Mouse (Mus musculus): ENCODE data around the gene Olfr332. TPM values are rescaled to one million over a fixed set of nuclear protein-coding genes. Genes with fewer than 3 reads are reported as not detected.

The Olfr332 gene
- not detected for polyA plus RNA-seq (2014; fragmentation: Illumina TruSeq; extraction: RNeasy Lipid Tissue Mini Kit (QIAGEN cat#74804); ENCODE audit: low read depth, low replicate concordance)

DNA sequence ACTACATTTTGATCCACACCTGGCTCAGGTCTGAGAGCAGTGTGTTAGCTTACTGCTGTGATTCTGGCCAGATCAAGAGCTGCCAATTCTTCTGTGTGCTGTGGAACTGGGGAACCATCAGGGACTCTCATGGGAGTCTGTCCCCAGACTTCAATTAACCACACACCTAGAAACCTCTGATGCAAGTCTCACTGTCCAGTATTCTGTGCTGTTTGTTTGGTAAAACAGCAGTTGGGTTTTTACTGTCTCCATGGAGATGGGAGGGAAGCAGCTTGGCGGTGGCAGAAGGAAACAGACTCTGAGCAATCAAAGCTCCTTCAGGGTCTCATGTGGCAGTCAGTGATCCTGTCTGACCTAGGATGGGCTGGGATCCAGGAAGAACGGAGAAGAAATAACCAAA lies at the start of gene Olfr332:
Olfr332 (minus strand) TSS at position 101 of the 400 bp plus-strand sequence.

DNA sequence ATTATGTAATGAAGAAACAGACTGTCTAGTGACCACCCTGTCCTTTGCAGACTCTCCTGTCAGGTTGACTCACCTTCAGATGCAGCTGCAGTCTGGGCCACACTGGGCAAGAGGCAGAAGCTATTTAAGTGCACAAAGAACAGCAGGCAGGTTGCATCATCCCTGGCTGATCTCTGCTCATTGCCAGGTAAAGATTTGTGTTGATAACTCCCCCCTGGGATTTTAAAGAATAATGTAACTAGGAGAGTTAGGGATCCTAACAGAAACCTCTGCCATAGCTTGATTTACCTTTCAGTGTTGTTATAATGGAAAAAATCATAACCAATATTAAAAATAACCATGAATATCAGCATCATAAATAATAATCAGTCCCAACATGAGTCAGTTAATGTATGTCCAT lies 42.4 kb upstream of the Olfr332 start, which contains the start of gene Olfr330:
Olfr330 (minus strand) TSS at position 101 of the 400 bp plus-strand sequence.

DNA sequence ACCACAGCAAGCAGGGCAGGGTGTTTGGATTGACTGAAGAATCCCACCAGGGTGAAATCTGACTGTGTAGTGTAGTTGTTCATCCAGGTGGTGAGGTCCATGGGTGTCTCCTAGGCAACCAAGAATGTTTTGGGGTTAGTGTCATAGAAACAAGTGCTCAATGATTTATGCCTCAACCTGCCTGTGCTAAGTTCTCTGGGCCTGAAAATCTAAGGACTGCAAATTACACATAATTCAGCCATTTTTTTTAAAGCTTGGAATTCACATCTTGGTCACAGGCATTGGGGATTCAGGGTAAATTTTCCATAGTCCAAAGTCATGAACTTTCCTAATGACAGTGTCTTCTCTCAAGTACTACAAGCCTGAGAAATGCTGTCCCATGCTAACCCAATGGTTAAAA lies 10.1 kb upstream of the Olfr332 start, which contains the start of gene Olfr331:
Olfr331 (minus strand) TSS at position 101 of the 400 bp plus-strand sequence.

DNA sequence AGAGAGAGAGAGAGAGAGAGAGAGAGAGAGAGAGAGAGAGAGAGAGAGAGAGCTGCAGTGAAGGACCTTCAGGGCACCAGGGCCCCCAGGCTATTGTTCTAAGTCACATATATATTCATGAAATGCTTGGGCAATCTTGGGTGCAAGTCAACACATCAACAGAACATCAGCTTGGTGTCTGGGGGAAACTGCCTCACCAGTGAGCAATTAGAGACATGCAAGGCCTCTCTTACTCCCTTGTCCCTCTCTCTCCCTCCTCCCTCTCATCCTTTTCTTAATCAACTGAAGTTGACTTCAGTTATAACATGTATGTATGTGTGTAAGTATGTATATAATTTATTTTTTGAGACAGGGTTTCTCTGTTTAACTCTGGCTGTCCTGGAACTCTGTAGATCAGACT lies 30.2 kb downstream of the Olfr332 start, which contains the start of gene Olfr30:
Olfr30 (minus strand) TSS at position 101 of the 400 bp plus-strand sequence.

DNA sequence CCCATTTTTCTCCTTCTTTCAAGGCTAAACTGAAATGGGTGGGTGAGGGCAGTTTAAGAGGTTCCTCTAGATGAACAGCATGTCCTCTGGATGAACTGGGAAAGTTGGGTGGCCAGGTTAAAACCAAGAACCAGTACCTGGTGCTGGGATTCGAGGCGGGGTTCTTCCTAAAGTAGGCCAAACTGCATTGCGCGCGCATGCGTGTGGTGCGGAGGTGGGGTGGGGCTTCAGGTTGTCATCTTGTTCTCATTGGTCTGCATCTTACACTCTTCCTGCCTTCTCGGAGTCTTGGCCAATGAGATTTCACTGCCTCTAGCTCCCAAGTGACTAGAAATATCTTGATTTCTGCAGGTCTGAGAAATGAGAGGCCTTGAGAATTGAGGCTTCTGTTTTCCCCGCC lies 39.6 kb downstream of the Olfr332 start, which contains the start of gene Lypd9:
Lypd9 (minus strand) TSS at position 165 of the 400 bp plus-strand sequence.

Other genes with a start within 250 kb of the Olfr332 start
- gene 4930438A08Rik, start 217.8 kb downstream of the Olfr332 start, polyA plus RNA-seq (2014; fragmentation: Illumina TruSeq; extraction: RNeasy Lipid Tissue Mini Kit (QIAGEN cat#74804); ENCODE audit: low read depth, low replicate concordance), result not detected
- gene Zfp692, start 185.5 kb downstream of the Olfr332 start, polyA plus RNA-seq (2014; fragmentation: Illumina TruSeq; extraction: RNeasy Lipid Tissue Mini Kit (QIAGEN cat#74804); ENCODE audit: low read depth, low replicate concordance), result 8.9 TPM
- gene Zfp672, start 162.2 kb downstream of the Olfr332 start, polyA plus RNA-seq (2014; fragmentation: Illumina TruSeq; extraction: RNeasy Lipid Tissue Mini Kit (QIAGEN cat#74804); ENCODE audit: low read depth, low replicate concordance), result 47.2 TPM
- gene Sh3bp5l, start 161.8 kb downstream of the Olfr332 start, polyA plus RNA-seq (2014; fragmentation: Illumina TruSeq; extraction: RNeasy Lipid Tissue Mini Kit (QIAGEN cat#74804); ENCODE audit: low read depth, low replicate concordance), result 29.4 TPM
- gene Lypd8, start 113.5 kb downstream of the Olfr332 start, polyA plus RNA-seq (2014; fragmentation: Illumina TruSeq; extraction: RNeasy Lipid Tissue Mini Kit (QIAGEN cat#74804); ENCODE audit: low read depth, low replicate concordance), result not detected
- not detected for gene 1810065E05Rik, start 71.4 kb downstream of the Olfr332 start, polyA plus RNA-seq (2014; fragmentation: Illumina TruSeq; extraction: RNeasy Lipid Tissue Mini Kit (QIAGEN cat#74804); ENCODE audit: low read depth, low replicate concordance)
- gene Gm12253, start 60.0 kb downstream of the Olfr332 start, polyA plus RNA-seq (2014; fragmentation: Illumina TruSeq; extraction: RNeasy Lipid Tissue Mini Kit (QIAGEN cat#74804); ENCODE audit: low read depth, low replicate concordance), result not detected
- gene Lypd9, start 39.6 kb downstream of the Olfr332 start, polyA plus RNA-seq (2014; fragmentation: Illumina TruSeq; extraction: RNeasy Lipid Tissue Mini Kit (QIAGEN cat#74804); ENCODE audit: low read depth, low replicate concordance), result not detected
- gene Olfr30, start 30.3 kb downstream of the Olfr332 start, polyA plus RNA-seq (2014; fragmentation: Illumina TruSeq; extraction: RNeasy Lipid Tissue Mini Kit (QIAGEN cat#74804); ENCODE audit: low read depth, low replicate concordance), result not detected
- gene Olfr331, start 10.0 kb upstream of the Olfr332 start, polyA plus RNA-seq (2014; fragmentation: Illumina TruSeq; extraction: RNeasy Lipid Tissue Mini Kit (QIAGEN cat#74804); ENCODE audit: low read depth, low replicate concordance), result not detected
- gene Olfr330, start 42.3 kb upstream of the Olfr332 start, polyA plus RNA-seq (2014; fragmentation: Illumina TruSeq; extraction: RNeasy Lipid Tissue Mini Kit (QIAGEN cat#74804); ENCODE audit: low read depth, low replicate concordance), result not detected
- gene Olfr329-ps, start 53.9 kb upstream of the Olfr332 start, polyA plus RNA-seq (2014; fragmentation: Illumina TruSeq; extraction: RNeasy Lipid Tissue Mini Kit (QIAGEN cat#74804); ENCODE audit: low read depth, low replicate concordance), result not detected
- gene Olfr328, start 63.1 kb upstream of the Olfr332 start, polyA plus RNA-seq (2014; fragmentation: Illumina TruSeq; extraction: RNeasy Lipid Tissue Mini Kit (QIAGEN cat#74804); ENCODE audit: low read depth, low replicate concordance), result not detected
- gene Olfr224, start 78.0 kb upstream of the Olfr332 start, polyA plus RNA-seq (2014; fragmentation: Illumina TruSeq; extraction: RNeasy Lipid Tissue Mini Kit (QIAGEN cat#74804); ENCODE audit: low read depth, low replicate concordance), result not detected
- gene Olfr325, start 85.2 kb upstream of the Olfr332 start, polyA plus RNA-seq (2014; fragmentation: Illumina TruSeq; extraction: RNeasy Lipid Tissue Mini Kit (QIAGEN cat#74804); ENCODE audit: low read depth, low replicate concordance), result not detected
- gene Olfr324, start 102.6 kb upstream of the Olfr332 start, polyA plus RNA-seq (2014; fragmentation: Illumina TruSeq; extraction: RNeasy Lipid Tissue Mini Kit (QIAGEN cat#74804); ENCODE audit: low read depth, low replicate concordance), result not detected
- gene 2210407C18Rik, start 123.5 kb upstream of the Olfr332 start, polyA plus RNA-seq (2014; fragmentation: Illumina TruSeq; extraction: RNeasy Lipid Tissue Mini Kit (QIAGEN cat#74804); ENCODE audit: low read depth, low replicate concordance), result 21.0 TPM
- not detected for gene Olfr323, start 137.9 kb upstream of the Olfr332 start, polyA plus RNA-seq (2014; fragmentation: Illumina TruSeq; extraction: RNeasy Lipid Tissue Mini Kit (QIAGEN cat#74804); ENCODE audit: low read depth, low replicate concordance)
- gene Trim58, start 147.9 kb upstream of the Olfr332 start, polyA plus RNA-seq (2014; fragmentation: Illumina TruSeq; extraction: RNeasy Lipid Tissue Mini Kit (QIAGEN cat#74804); ENCODE audit: low read depth, low replicate concordance), result not detected
- not detected for gene Olfr322, start 166.2 kb upstream of the Olfr332 start, polyA plus RNA-seq (2014; fragmentation: Illumina TruSeq; extraction: RNeasy Lipid Tissue Mini Kit (QIAGEN cat#74804); ENCODE audit: low read depth, low replicate concordance)
- not detected for gene Olfr320, start 188.5 kb upstream of the Olfr332 start, polyA plus RNA-seq (2014; fragmentation: Illumina TruSeq; extraction: RNeasy Lipid Tissue Mini Kit (QIAGEN cat#74804); ENCODE audit: low read depth, low replicate concordance)
- not detected for gene Olfr319, start 206.6 kb upstream of the Olfr332 start, polyA plus RNA-seq (2014; fragmentation: Illumina TruSeq; extraction: RNeasy Lipid Tissue Mini Kit (QIAGEN cat#74804); ENCODE audit: low read depth, low replicate concordance)
- not detected for gene Olfr318, start 231.5 kb upstream of the Olfr332 start, polyA plus RNA-seq (2014; fragmentation: Illumina TruSeq; extraction: RNeasy Lipid Tissue Mini Kit (QIAGEN cat#74804); ENCODE audit: low read depth, low replicate concordance)
- not detected for gene Olfr317, start 246.7 kb upstream of the Olfr332 start, polyA plus RNA-seq (2014; fragmentation: Illumina TruSeq; extraction: RNeasy Lipid Tissue Mini Kit (QIAGEN cat#74804); ENCODE audit: low read depth, low replicate concordance)

Data from heart, adult 10 weeks (tissue).